Mouse (Mus musculus): ENCODE measurements at regions not wholly inside any gene's neighbourhood (a gene's known extent, or its start where the extent isn't known, plus 50 kb on each side); places are given as distances from the start of the nearest gene placed in this dataset.
"Not testable (repeated sequence)": the region's sequence is repeated elsewhere in the genome, so short reads cannot be mapped to it uniquely, and the experiment has no call there.

- Histone ChIP-seq H3K36me3 (ENCODE audit: control insufficient read depth, insufficient read depth, low read length) (no peaks in the 10 kb centered on the region), H3K9me3 (replicated peaks; ENCODE audit: control insufficient read depth, low read length) (no peaks in the 10 kb centered on the region), H3K27me3 (replicated peaks; ENCODE audit: control insufficient read depth, insufficient read depth, low read length) (no peaks in the 10 kb centered on the region), H3K27ac (ENCODE audit: low read depth, low read length) (no peak overlapping the region), H3K4me3 (ENCODE audit: low read depth, low read length) (no peak overlapping the region), H3K4me1 (ENCODE audit: control insufficient read depth, insufficient read depth, low read length) (no peaks in the 10 kb centered on the region), H3K9ac (ENCODE audit: low read length) (no peak overlapping the region), H3K4me2 (ENCODE audit: low read length) (no peak overlapping the region)
- DNase-seq (ENCODE audit: low spot score) (no peak), ATAC-seq (no peak)
- 89% methylated on average over 2 of the region's 2 CpGs for WGBS
Measured at GRCm38 (mm10) chr1:149129767-149130287, 831.3 kb downstream of the Pla2g4a start.

- no peak for ATAC-seq
- no peaks in the 10 kb centered on the region for H3K4me1 ChIP-seq (ENCODE audit: control insufficient read depth, insufficient read depth, low read length)
Measured at GRCm38 (mm10) chr1:149129138-149129537, 832.0 kb downstream of the Pla2g4a start.

GRCm38 (mm10) chr1:149127709-149128108, 833.4 kb downstream of the Pla2g4a start:
- H3K27me3 ChIP-seq (replicated peaks; ENCODE audit: control insufficient read depth, insufficient read depth, low read length): no peaks in the 10 kb centered on the region
- no peak overlapping the region for H3K4me3 ChIP-seq (ENCODE audit: low read depth, low read length)
- H3K9me3 ChIP-seq (replicated peaks; ENCODE audit: control insufficient read depth, low read length): no peaks in the 10 kb centered on the region
- H3K4me1 ChIP-seq (ENCODE audit: control insufficient read depth, insufficient read depth, low read length): no peaks in the 10 kb centered on the region
- H3K9ac ChIP-seq (ENCODE audit: low read length): no peak overlapping the region
- no peak overlapping the region for H3K4me2 ChIP-seq (ENCODE audit: low read length)
- no peak for ATAC-seq
- WGBS: 97% methylated on average over 1 of the region's 1 CpGs
- no peak for DNase-seq (ENCODE audit: low spot score)
- H3K27ac ChIP-seq (ENCODE audit: low read depth, low read length): no peak overlapping the region
- H3K36me3 ChIP-seq (ENCODE audit: control insufficient read depth, insufficient read depth, low read length): no peaks in the 10 kb centered on the region

More at GRCm38 (mm10) chr1:149129138-149129537, 832.0 kb downstream of the Pla2g4a start:
- Histone ChIP-seq H3K9me3 (replicated peaks; ENCODE audit: control insufficient read depth, low read length) (no peaks in the 10 kb centered on the region), H3K27ac (ENCODE audit: low read depth, low read length) (no peak overlapping the region), H3K36me3 (ENCODE audit: control insufficient read depth, insufficient read depth, low read length) (no peaks in the 10 kb centered on the region), H3K27me3 (replicated peaks; ENCODE audit: control insufficient read depth, insufficient read depth, low read length) (no peaks in the 10 kb centered on the region), H3K9ac (ENCODE audit: low read length) (no peak overlapping the region), H3K4me2 (ENCODE audit: low read length) (no peak overlapping the region), H3K4me3 (ENCODE audit: low read depth, low read length) (no peak overlapping the region)
- no peak for DNase-seq (ENCODE audit: low spot score)

- Histone ChIP-seq H3K9ac (ENCODE audit: low read length) (no peak overlapping the region), H3K4me1 (ENCODE audit: control insufficient read depth, insufficient read depth, low read length) (no peaks in the 10 kb centered on the region), H3K27me3 (replicated peaks; ENCODE audit: control insufficient read depth, insufficient read depth, low read length) (no peaks in the 10 kb centered on the region), H3K27ac (ENCODE audit: low read depth, low read length) (no peak overlapping the region), H3K9me3 (replicated peaks; ENCODE audit: control insufficient read depth, low read length) (no peaks in the 10 kb centered on the region), H3K4me3 (ENCODE audit: low read depth, low read length) (no peak overlapping the region), H3K4me2 (ENCODE audit: low read length) (no peak overlapping the region), H3K36me3 (ENCODE audit: control insufficient read depth, insufficient read depth, low read length) (no peaks in the 10 kb centered on the region)
- peak; percentile 53 for DNase-seq (ENCODE audit: low spot score)
- WGBS: 76% methylated on average over 2 of the region's 2 CpGs
- peak; percentile 68; the same call in 1 of the 2 replicates for ATAC-seq
Measured at GRCm38 (mm10) chr1:149103396-149103795, 857.7 kb downstream of the Pla2g4a start.

- Histone ChIP-seq H3K4me1 (ENCODE audit: control insufficient read depth, insufficient read depth, low read length) (no peaks in the 10 kb centered on the region), H3K4me3 (ENCODE audit: low read depth, low read length) (no peak overlapping the region), H3K9me3 (replicated peaks; ENCODE audit: control insufficient read depth, low read length) (no peaks in the 10 kb centered on the region), H3K27ac (ENCODE audit: low read depth, low read length) (no peak overlapping the region), H3K4me2 (ENCODE audit: low read length) (no peak overlapping the region), H3K27me3 (replicated peaks; ENCODE audit: control insufficient read depth, insufficient read depth, low read length) (no peaks in the 10 kb centered on the region), H3K36me3 (ENCODE audit: control insufficient read depth, insufficient read depth, low read length) (no peaks in the 10 kb centered on the region), H3K9ac (ENCODE audit: low read length) (no peak overlapping the region)
- WGBS: 80% methylated on average over 1 of the region's 1 CpGs
- no peak for ATAC-seq
- DNase-seq (ENCODE audit: low spot score): no peak
Measured at GRCm38 (mm10) chr1:149097426-149097825, 863.7 kb downstream of the Pla2g4a start.

- Histone ChIP-seq H3K36me3 (ENCODE audit: control insufficient read depth, insufficient read depth, low read length) (no peaks in the 10 kb centered on the region), H3K9ac (ENCODE audit: low read length) (no peak overlapping the region), H3K9me3 (replicated peaks; ENCODE audit: control insufficient read depth, low read length) (no peaks in the 10 kb centered on the region), H3K4me2 (ENCODE audit: low read length) (no peak overlapping the region), H3K27ac (ENCODE audit: low read depth, low read length) (no peak overlapping the region), H3K27me3 (replicated peaks; ENCODE audit: control insufficient read depth, insufficient read depth, low read length) (no peaks in the 10 kb centered on the region), H3K4me3 (ENCODE audit: low read depth, low read length) (no peak overlapping the region), H3K4me1 (ENCODE audit: control insufficient read depth, insufficient read depth, low read length) (no peaks in the 10 kb centered on the region)
- DNase-seq (ENCODE audit: low spot score): no peak
- no peak for ATAC-seq
- 65% methylated on average over 1 of the region's 1 CpGs for WGBS
Measured at GRCm38 (mm10) chr1:149074681-149075080, 886.4 kb downstream of the Pla2g4a start.

GRCm38 (mm10) chr1:149069570-149069969, 891.5 kb downstream of the Pla2g4a start:
- Histone ChIP-seq H3K4me2 (ENCODE audit: low read length) (no peak overlapping the region), H3K27me3 (replicated peaks; ENCODE audit: control insufficient read depth, insufficient read depth, low read length) (no peaks in the 10 kb centered on the region), H3K4me1 (ENCODE audit: control insufficient read depth, insufficient read depth, low read length) (no peaks in the 10 kb centered on the region), H3K36me3 (ENCODE audit: control insufficient read depth, insufficient read depth, low read length) (no peaks in the 10 kb centered on the region), H3K4me3 (ENCODE audit: low read depth, low read length) (no peak overlapping the region), H3K27ac (ENCODE audit: low read depth, low read length) (no peak overlapping the region), H3K9me3 (replicated peaks; ENCODE audit: control insufficient read depth, low read length) (no peaks in the 10 kb centered on the region), H3K9ac (ENCODE audit: low read length) (no peak overlapping the region)
- no peak for ATAC-seq
- DNase-seq (ENCODE audit: low spot score): no peak

- not testable (repeated sequence) for H3K4me2 ChIP-seq (ENCODE audit: low read length); H3K4me3 ChIP-seq (ENCODE audit: low read depth, low read length); H3K27ac ChIP-seq (ENCODE audit: low read depth, low read length); H3K9ac ChIP-seq (ENCODE audit: low read length); H3K36me3 ChIP-seq (ENCODE audit: control insufficient read depth, insufficient read depth, low read length); H3K4me1 ChIP-seq (ENCODE audit: control insufficient read depth, insufficient read depth, low read length); DNase-seq (ENCODE audit: low spot score); H3K9me3 ChIP-seq (replicated peaks; ENCODE audit: control insufficient read depth, low read length); H3K27me3 ChIP-seq (replicated peaks; ENCODE audit: control insufficient read depth, insufficient read depth, low read length); ATAC-seq
- 78% methylated on average over 3 of the region's 3 CpGs for WGBS
Measured at GRCm38 (mm10) chr1:149063011-149063410, 898.1 kb downstream of the Pla2g4a start.

GRCm38 (mm10) chr1:149038188-149038967, 922.7 kb downstream of the Pla2g4a start:
- no peak for ATAC-seq
- H3K9me3 ChIP-seq (replicated peaks; ENCODE audit: control insufficient read depth, low read length): no peaks in the 10 kb centered on the region
- no peaks in the 10 kb centered on the region for H3K4me1 ChIP-seq (ENCODE audit: control insufficient read depth, insufficient read depth, low read length)
- DNase-seq (ENCODE audit: low spot score): no peak
- no peak overlapping the region for H3K4me3 ChIP-seq (ENCODE audit: low read depth, low read length)
- H3K9ac ChIP-seq (ENCODE audit: low read length): no peak overlapping the region
- H3K4me2 ChIP-seq (ENCODE audit: low read length): no peak overlapping the region
- no peaks in the 10 kb centered on the region for H3K36me3 ChIP-seq (ENCODE audit: control insufficient read depth, insufficient read depth, low read length)
- H3K27me3 ChIP-seq (replicated peaks; ENCODE audit: control insufficient read depth, insufficient read depth, low read length): no peaks in the 10 kb centered on the region
- H3K27ac ChIP-seq (ENCODE audit: low read depth, low read length): no peak overlapping the region
- WGBS: 73% methylated on average over 3 of the region's 3 CpGs

All from forebrain, embryonic 14.5 days (tissue).